Mouse (Mus musculus): ENCODE measurements around the gene Dner. TPM values are rescaled to one million over a fixed set of nuclear protein-coding genes. Genes with fewer than 3 reads are reported as not detected.

The Dner gene
- polyA plus RNA-seq, 1 experiment from 2014 or later, result 0.05 TPM

GRCm38 (mm10) chr1:84616133-84616532 lies 79.9 kb downstream of the Dner start:
- Histone ChIP-seq H3K4me1 (ENCODE audit: control insufficient read depth, low read depth, low read length) (no peaks in the 10 kb centered on the region), H3K27ac (ENCODE audit: low read length) (no peak overlapping the region), H3K9me3 (replicated peaks; ENCODE audit: control insufficient read depth, low read length) (no peaks in the 10 kb centered on the region), H3K9ac (ENCODE audit: low read depth, low read length) (no peak overlapping the region), H3K4me2 (ENCODE audit: low read depth, low read length) (no peak overlapping the region), H3K27me3 (ENCODE audit: control insufficient read depth, insufficient read depth, low read depth, low read length) (no peaks in the 10 kb centered on the region), H3K4me3 (ENCODE audit: low read depth, low read length) (no peak overlapping the region), H3K36me3 (ENCODE audit: control insufficient read depth, insufficient read depth) (no peaks in the 10 kb centered on the region)
- ATAC-seq (ENCODE audit: low read depth), result no peak

GRCm38 (mm10) chr1:84614596-84614995 lies 81.4 kb downstream of the Dner start:
- no peak overlapping the region for H3K4me3 ChIP-seq (ENCODE audit: low read depth, low read length)
- H3K36me3 ChIP-seq (ENCODE audit: control insufficient read depth, insufficient read depth), result no peaks in the 10 kb centered on the region
- H3K4me2 ChIP-seq (ENCODE audit: low read depth, low read length), result no peak overlapping the region
- H3K4me1 ChIP-seq (ENCODE audit: control insufficient read depth, low read depth, low read length), result no peaks in the 10 kb centered on the region
- no peaks in the 10 kb centered on the region for H3K9me3 ChIP-seq (replicated peaks; ENCODE audit: control insufficient read depth, low read length)
- no peak for ATAC-seq (ENCODE audit: low read depth)
- WGBS (ENCODE audit: insufficient replicate concordance), result 40% methylated on average over 7 of the region's 7 CpGs
- no peak overlapping the region for H3K27ac ChIP-seq (ENCODE audit: low read length)
- H3K9ac ChIP-seq (ENCODE audit: low read depth, low read length), result no peak overlapping the region
- no peaks in the 10 kb centered on the region for H3K27me3 ChIP-seq (ENCODE audit: control insufficient read depth, insufficient read depth, low read depth, low read length)

GRCm38 (mm10) chr1:84613119-84613518 lies 82.9 kb downstream of the Dner start:
- H3K4me1 ChIP-seq (ENCODE audit: control insufficient read depth, low read depth, low read length), result no peaks in the 10 kb centered on the region
- no peak for ATAC-seq (ENCODE audit: low read depth)
- H3K4me2 ChIP-seq (ENCODE audit: low read depth, low read length), result no peak overlapping the region
- H3K9ac ChIP-seq (ENCODE audit: low read depth, low read length), result no peak overlapping the region
- 65% methylated on average over 8 of the region's 8 CpGs for WGBS (ENCODE audit: insufficient replicate concordance)
- H3K36me3 ChIP-seq (ENCODE audit: control insufficient read depth, insufficient read depth), result no peaks in the 10 kb centered on the region
- no peak overlapping the region for H3K4me3 ChIP-seq (ENCODE audit: low read depth, low read length)
- no peak overlapping the region for H3K27ac ChIP-seq (ENCODE audit: low read length)
- H3K9me3 ChIP-seq (replicated peaks; ENCODE audit: control insufficient read depth, low read length), result no peaks in the 10 kb centered on the region
- H3K27me3 ChIP-seq (ENCODE audit: control insufficient read depth, insufficient read depth, low read depth, low read length), result no peaks in the 10 kb centered on the region

DNA sequence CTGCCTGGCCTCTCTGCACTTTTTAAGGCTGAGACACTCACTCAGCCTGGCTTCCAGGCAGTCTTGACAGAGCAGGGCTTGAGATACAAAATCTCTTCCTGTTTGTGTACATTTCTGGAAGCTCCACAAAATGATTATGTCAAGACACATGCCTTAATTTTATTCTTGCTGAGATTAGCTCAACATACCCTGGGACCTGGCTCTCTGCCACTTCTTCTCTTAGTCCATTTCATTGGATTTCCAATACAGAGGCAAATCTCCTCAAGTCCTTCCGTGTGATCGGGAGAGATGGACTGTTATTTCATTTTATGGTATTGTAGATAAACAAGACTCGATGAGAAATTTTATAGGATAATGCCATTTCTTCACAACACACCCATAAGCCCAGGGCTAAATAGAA lies 84.7 kb downstream of the Dner start:
- H3K36me3 ChIP-seq (ENCODE audit: control insufficient read depth, insufficient read depth), result no peaks in the 10 kb centered on the region
- no peak overlapping the region for H3K4me3 ChIP-seq (ENCODE audit: low read depth, low read length)
- no peak for ATAC-seq (ENCODE audit: low read depth)
- no peak overlapping the region for H3K27ac ChIP-seq (ENCODE audit: low read length)
- no peak overlapping the region for H3K9ac ChIP-seq (ENCODE audit: low read depth, low read length)
- no peaks in the 10 kb centered on the region for H3K4me1 ChIP-seq (ENCODE audit: control insufficient read depth, low read depth, low read length)
- 67% methylated on average over 3 of the region's 3 CpGs for WGBS (ENCODE audit: insufficient replicate concordance)
- H3K4me2 ChIP-seq (ENCODE audit: low read depth, low read length), result no peak overlapping the region
- H3K9me3 ChIP-seq (replicated peaks; ENCODE audit: control insufficient read depth, low read length), result no peaks in the 10 kb centered on the region
- H3K27me3 ChIP-seq (ENCODE audit: control insufficient read depth, insufficient read depth, low read depth, low read length), result no peaks in the 10 kb centered on the region

GRCm38 (mm10) chr1:84599025-84599424 lies 97.0 kb downstream of the Dner start:
- WGBS (ENCODE audit: insufficient replicate concordance), result 63% methylated on average over 5 of the region's 5 CpGs
- Histone ChIP-seq H3K4me3 (ENCODE audit: low read depth, low read length) (no peak overlapping the region), H3K9ac (ENCODE audit: low read depth, low read length) (no peak overlapping the region), H3K27ac (ENCODE audit: low read length) (no peak overlapping the region), H3K4me2 (ENCODE audit: low read depth, low read length) (no peak overlapping the region), H3K27me3 (ENCODE audit: control insufficient read depth, insufficient read depth, low read depth, low read length) (no peaks in the 10 kb centered on the region), H3K36me3 (ENCODE audit: control insufficient read depth, insufficient read depth) (no peaks in the 10 kb centered on the region), H3K9me3 (replicated peaks; ENCODE audit: control insufficient read depth, low read length) (no peaks in the 10 kb centered on the region), H3K4me1 (ENCODE audit: control insufficient read depth, low read depth, low read length) (no peaks in the 10 kb centered on the region)
- no peak for ATAC-seq (ENCODE audit: low read depth)

GRCm38 (mm10) chr1:84596023-84596422 lies 100.0 kb downstream of the Dner start:
- 47% methylated on average over 3 of the region's 3 CpGs for WGBS (ENCODE audit: insufficient replicate concordance)
- Histone ChIP-seq H3K27ac (ENCODE audit: low read length) (no peak overlapping the region), H3K4me2 (ENCODE audit: low read depth, low read length) (no peak overlapping the region), H3K9ac (ENCODE audit: low read depth, low read length) (no peak overlapping the region), H3K27me3 (ENCODE audit: control insufficient read depth, insufficient read depth, low read depth, low read length) (no peaks in the 10 kb centered on the region), H3K4me1 (ENCODE audit: control insufficient read depth, low read depth, low read length) (no peaks in the 10 kb centered on the region), H3K9me3 (replicated peaks; ENCODE audit: control insufficient read depth, low read length) (no peaks in the 10 kb centered on the region), H3K4me3 (ENCODE audit: low read depth, low read length) (no peak overlapping the region), H3K36me3 (ENCODE audit: control insufficient read depth, insufficient read depth) (no peaks in the 10 kb centered on the region)
- ATAC-seq (ENCODE audit: low read depth), result no peak

DNA sequence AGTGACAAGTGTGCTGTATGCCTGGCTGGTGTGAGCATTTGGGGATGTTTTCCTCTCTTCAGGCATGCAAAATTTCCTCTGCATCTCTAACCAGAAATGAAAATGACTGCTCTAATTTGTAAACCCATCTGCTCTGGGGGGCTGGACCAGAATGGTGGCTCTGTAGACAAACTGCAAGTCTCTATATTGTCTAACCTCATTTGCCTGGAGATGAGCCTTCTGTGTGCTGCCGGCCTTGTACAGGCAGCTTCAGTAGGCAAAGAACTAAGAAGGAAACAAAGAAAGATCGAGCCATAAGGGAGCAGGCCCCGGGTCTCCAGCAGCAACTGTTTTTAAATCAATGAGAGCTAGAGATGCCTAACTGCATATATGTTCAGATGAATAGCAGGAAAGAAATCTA lies 103.6 kb downstream of the Dner start:
- WGBS (ENCODE audit: insufficient replicate concordance), result 46% methylated on average over 3 of the region's 3 CpGs
- H3K4me2 ChIP-seq (ENCODE audit: low read depth, low read length), result no peak overlapping the region
- no peak overlapping the region for H3K4me3 ChIP-seq (ENCODE audit: low read depth, low read length)
- H3K4me1 ChIP-seq (ENCODE audit: control insufficient read depth, low read depth, low read length), result no peaks in the 10 kb centered on the region
- H3K9ac ChIP-seq (ENCODE audit: low read depth, low read length), result no peak overlapping the region
- no peak overlapping the region for H3K27ac ChIP-seq (ENCODE audit: low read length)
- H3K36me3 ChIP-seq (ENCODE audit: control insufficient read depth, insufficient read depth), result no peaks in the 10 kb centered on the region
- H3K27me3 ChIP-seq (ENCODE audit: control insufficient read depth, insufficient read depth, low read depth, low read length), result no peaks in the 10 kb centered on the region
- no peak for ATAC-seq (ENCODE audit: low read depth)
- H3K9me3 ChIP-seq (replicated peaks; ENCODE audit: control insufficient read depth, low read length), result no peaks in the 10 kb centered on the region

DNA sequence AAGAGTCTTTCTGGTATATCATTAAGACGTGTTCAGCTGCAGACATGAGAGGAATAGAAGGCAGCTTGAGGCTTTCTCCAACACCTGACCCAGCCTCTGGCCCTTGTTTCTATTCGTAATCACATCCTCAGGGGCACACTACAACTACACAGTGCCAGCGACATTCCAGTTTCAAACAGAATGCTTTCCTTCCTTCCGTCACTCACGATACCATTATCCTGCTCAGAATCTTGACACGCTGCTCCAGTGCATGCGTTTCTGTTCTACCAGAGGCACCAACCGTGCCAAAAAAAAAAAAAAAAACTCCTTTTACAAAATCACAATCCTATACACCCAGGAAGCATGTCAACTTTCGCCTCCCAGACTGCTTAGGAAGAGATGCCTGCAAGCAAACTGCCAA lies 105.5 kb downstream of the Dner start:
- Histone ChIP-seq H3K36me3 (ENCODE audit: control insufficient read depth, insufficient read depth) (no peaks in the 10 kb centered on the region), H3K4me3 (ENCODE audit: low read depth, low read length) (no peak overlapping the region), H3K27ac (ENCODE audit: low read length) (no peak overlapping the region), H3K4me1 (ENCODE audit: control insufficient read depth, low read depth, low read length) (no peaks in the 10 kb centered on the region), H3K4me2 (ENCODE audit: low read depth, low read length) (no peak overlapping the region), H3K9me3 (replicated peaks; ENCODE audit: control insufficient read depth, low read length) (no peaks in the 10 kb centered on the region), H3K9ac (ENCODE audit: low read depth, low read length) (no peak overlapping the region), H3K27me3 (ENCODE audit: control insufficient read depth, insufficient read depth, low read depth, low read length) (no peaks in the 10 kb centered on the region)
- WGBS (ENCODE audit: insufficient replicate concordance), result 56% methylated on average over 9 of the region's 9 CpGs
- ATAC-seq (ENCODE audit: low read depth), result no peak

DNA sequence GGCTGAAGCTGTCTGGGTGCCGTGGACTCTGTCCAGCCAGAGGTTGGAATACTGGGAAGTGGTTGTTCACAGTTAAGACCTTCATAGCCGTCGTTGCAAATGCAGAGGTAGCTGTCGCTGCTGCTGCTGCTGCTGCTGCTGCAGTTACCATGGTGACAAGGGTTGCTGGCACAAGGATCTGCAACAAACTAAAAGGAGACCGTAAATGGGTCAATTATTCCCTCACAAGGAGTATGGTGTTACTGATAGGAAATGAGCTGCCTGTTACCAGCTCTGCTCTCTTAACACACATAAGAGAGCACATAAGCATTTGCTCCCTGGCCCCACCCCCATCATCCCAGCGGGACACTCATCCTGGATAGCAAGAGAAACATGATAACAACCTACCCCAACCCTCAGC lies 110.6 kb downstream of the Dner start:
- Histone ChIP-seq H3K36me3 (ENCODE audit: control insufficient read depth, insufficient read depth) (no peaks in the 10 kb centered on the region), H3K27me3 (ENCODE audit: control insufficient read depth, insufficient read depth, low read depth, low read length) (no peaks in the 10 kb centered on the region), H3K4me1 (ENCODE audit: control insufficient read depth, low read depth, low read length) (no peaks in the 10 kb centered on the region), H3K4me2 (ENCODE audit: low read depth, low read length) (no peak overlapping the region), H3K4me3 (ENCODE audit: low read depth, low read length) (no peak overlapping the region), H3K9me3 (replicated peaks; ENCODE audit: control insufficient read depth, low read length) (no peaks in the 10 kb centered on the region), H3K27ac (ENCODE audit: low read length) (no peak overlapping the region), H3K9ac (ENCODE audit: low read depth, low read length) (no peak overlapping the region)
- ATAC-seq (ENCODE audit: low read depth), result no peak
- WGBS (ENCODE audit: insufficient replicate concordance), result 30% methylated on average over 6 of the region's 6 CpGs

GRCm38 (mm10) chr1:84581812-84582211 lies 114.2 kb downstream of the Dner start:
- Histone ChIP-seq H3K9me3 (replicated peaks; ENCODE audit: control insufficient read depth, low read length) (no peaks in the 10 kb centered on the region), H3K36me3 (ENCODE audit: control insufficient read depth, insufficient read depth) (no peaks in the 10 kb centered on the region), H3K4me1 (ENCODE audit: control insufficient read depth, low read depth, low read length) (no peaks in the 10 kb centered on the region), H3K27ac (ENCODE audit: low read length) (no peak overlapping the region), H3K4me3 (ENCODE audit: low read depth, low read length) (no peak overlapping the region), H3K4me2 (ENCODE audit: low read depth, low read length) (no peak overlapping the region), H3K9ac (ENCODE audit: low read depth, low read length) (no peak overlapping the region), H3K27me3 (ENCODE audit: control insufficient read depth, insufficient read depth, low read depth, low read length) (no peaks in the 10 kb centered on the region)
- no peak for ATAC-seq (ENCODE audit: low read depth)
- WGBS (ENCODE audit: insufficient replicate concordance), result 43% methylated on average over 2 of the region's 2 CpGs

Data from liver, embryonic 16.5 days (tissue).